Mouse (Mus musculus) layer of hippocampus, adult 2 months (tissue): ENCODE measurements around the gene Ess2. TPM values are rescaled to one million over a fixed set of nuclear protein-coding genes. Genes with fewer than 3 reads are reported as not detected.

Experiments
- DNase-seq, 2 experiments: peaks; one replicate each; pipeline ENCODE4 v3.0.0; 2022; ENCODE audit warnings: low spot score in 2 of 2
- H3K27ac ChIP-seq: fragments of 200-600 bp; 2 replicates; pipeline ENCODE4 v1.8.1; 2022
- H3K4me3 ChIP-seq: fragments of 200-600 bp; 2 replicates; pipeline ENCODE4 v1.8.1; 2022; ENCODE audit warnings: mild to moderate bottlenecking
- CTCF ChIP-seq: fragments of 200-600 bp; conservative IDR thresholded peaks from 2 replicates; pipeline ENCODE4 v1.8.1; 2022; ENCODE audit warnings: antibody characterized with exemption, mild to moderate bottlenecking, moderate library complexity
- total RNA-seq, 2 experiments: library from RNA; stranded (reverse); gene quantifications; 2 replicates each; pipeline ENCODE4 v1.2.3; 2021

The Ess2 gene
- total RNA-seq, 2 experiments from 2014 or later: 33.1 to 33.3 TPM

DNA sequence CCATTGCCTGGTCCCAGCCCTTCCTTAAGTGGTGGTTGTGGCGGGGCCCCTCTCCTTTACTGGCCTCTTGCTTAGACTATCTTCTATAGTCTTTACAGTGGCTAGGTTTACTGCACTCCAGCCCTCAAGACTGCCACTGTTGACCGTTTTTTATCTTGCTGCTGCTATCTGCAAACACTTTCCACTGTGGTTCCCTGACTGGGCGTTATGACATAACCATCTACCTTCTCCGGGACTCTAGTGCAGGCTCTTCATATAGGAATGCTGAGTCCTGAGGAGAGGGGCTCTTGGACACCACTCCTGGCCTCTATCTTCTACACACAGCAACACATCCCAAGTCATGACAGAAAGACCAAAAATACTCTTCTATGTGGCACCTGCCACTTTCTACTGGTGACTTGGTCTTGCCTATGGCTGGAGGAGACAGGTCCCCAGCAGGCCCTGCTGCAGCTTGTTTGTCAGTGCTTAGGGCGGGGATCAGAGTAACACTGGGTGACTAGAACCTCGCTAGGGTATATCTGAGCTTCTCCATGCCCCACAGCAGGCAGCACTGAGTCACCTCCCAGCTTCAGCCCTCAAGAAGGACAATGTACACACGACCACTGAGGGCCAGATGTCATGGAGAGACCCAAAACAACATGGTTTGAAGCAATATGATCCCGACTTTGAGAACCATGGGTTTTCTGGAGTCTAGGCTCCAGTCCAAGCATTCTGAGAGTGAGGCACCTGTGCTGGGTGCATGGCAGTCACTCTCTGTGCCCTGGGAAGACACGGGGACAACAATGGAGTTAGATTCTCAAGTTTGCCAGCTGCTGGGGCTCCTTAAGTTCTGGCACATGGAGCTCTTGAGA is 22.7 kb upstream of the Ess2 start:
- DNase-seq: no peak
- Histone ChIP-seq H3K27ac (no peak overlapping the region), H3K4me3 (no peak overlapping the region)
- TF ChIP-seq CTCF: no peak

- TF ChIP-seq CTCF: no peak
- no peak overlapping the region for H3K4me3 ChIP-seq
- DNase-seq: no peak
- no peak overlapping the region for H3K27ac ChIP-seq
Observed at GRCm38 (mm10) chr16:17931906-17932460, 20.8 kb upstream of the Ess2 start.

DNA sequence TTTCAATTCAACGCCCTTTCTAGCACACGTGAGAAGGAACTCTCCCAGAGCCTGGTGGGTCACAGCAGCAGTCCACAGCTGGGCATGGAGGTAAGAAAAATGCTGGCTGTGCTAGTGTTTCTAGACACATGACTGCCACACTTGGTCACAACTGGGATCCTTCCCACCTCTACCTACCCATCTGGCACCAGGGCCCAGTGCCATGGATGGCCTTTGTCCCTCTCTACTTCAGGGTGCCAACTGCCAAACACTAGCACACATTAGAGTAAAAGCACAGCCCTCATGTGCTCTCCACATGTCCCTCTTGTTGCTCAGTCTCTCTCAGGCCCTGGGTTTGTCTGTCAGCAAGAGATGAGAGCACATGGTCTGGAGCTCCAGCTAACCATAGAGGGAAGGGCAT is 18.5 kb upstream of the Ess2 start:
- H3K4me3 ChIP-seq: no peak overlapping the region
- no peak for DNase-seq
- no peak overlapping the region for H3K27ac ChIP-seq
- no peak for TF ChIP-seq CTCF

DNA sequence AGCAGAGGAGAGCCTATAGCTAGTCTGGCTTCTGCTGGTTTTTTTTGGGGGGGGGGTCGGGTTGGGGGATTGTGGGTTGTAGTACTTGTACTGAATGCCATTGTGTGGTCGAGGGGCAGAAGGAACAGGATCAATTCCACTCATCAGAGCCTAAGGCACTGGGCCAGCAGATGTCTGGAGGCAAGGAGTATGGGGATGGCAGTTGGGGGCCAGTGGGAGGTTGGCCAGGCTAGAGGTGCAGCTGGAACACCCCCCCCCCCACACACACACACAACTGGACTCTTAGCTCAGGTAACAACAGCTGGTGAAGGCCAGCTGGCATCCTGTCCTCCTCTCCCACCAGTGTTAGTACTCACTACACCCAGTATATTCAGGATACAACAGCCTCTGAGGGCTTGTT is 18.1 kb upstream of the Ess2 start:
- Histone ChIP-seq H3K4me3 (no peak overlapping the region), H3K27ac (peak overlapping the region; percentile 93; the same call in 1 of the 2 replicates)
- DNase-seq: no peak
- TF ChIP-seq CTCF: no peak

DNA sequence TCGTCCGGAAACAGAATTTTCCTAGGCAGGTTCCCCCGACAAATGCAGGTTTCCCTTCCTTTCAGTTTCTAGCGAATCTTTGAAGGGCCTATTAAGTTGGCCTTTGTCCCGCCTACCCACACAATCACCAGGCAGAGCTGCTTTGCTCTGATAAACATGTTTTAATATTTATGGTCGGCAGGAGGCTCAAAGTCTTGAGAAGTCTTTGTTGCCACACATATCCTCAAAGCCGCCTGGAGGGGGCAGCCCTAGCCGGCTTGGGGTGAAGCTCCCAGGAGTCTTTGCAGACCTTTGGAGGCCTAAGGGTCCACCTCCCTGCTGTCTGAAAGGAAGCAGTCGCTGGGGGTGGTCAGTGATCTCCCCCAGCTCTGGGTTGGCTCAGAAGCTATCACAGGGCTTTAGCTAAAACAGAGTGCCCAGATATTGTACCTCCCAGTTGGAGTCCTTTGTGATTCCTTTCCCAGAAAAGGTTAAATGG is 17.5 kb upstream of the Ess2 start:
- peak overlapping the region; percentile 93 for H3K27ac ChIP-seq
- peak; percentile 84 for TF ChIP-seq CTCF
- peak overlapping the region; percentile 95 for H3K4me3 ChIP-seq
- DNase-seq: peak; percentile 50 to 63

GRCm38 (mm10) chr16:17928087-17928580 is 17.0 kb upstream of the Ess2 start, which contains the start of gene Slc25a1:
TSS of gene Slc25a1 (minus strand) at chr16:17928219.
- H3K27ac ChIP-seq: peak within 1 kb of the TSS; percentile 93
- H3K4me3 ChIP-seq: peak within 1 kb of the TSS; percentile 95
- no peak for TF ChIP-seq CTCF
- peak; percentile 78 to 82 for DNase-seq

DNA sequence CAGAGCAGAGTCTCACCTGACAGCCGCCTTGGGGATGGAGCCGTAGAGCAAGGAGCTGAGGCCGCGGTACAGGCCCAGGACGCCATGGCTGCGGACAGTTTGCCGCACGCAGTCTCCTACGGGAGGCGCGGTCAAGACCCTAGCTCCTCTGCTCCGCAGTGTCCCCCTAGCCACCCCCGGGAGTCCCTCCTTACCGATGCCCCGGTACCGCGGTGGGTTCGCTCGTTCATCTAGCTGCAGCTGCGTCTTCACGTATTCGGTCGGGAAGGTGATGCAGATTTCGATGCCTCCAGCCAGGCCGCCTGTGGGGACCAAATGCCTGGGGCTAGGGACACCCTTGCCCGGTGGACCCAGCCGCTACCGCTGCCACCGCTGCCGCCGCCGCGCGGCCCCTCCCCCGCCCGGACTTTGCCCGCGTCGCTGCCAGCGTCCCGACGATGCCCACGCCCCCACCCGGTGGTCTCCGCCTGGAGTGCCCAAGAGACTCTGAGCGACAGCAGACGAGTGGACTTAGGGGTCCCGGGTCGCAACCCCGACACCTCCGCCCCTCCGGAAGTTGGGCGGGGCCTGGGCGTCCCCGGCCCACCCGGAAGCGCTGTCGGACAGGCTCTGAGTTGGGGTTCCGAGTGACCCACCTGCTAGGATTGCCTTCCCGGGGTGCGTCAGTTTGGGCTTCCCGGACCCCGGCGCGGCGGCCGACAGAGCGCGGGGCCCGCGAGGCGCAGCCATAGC is 16.4 kb upstream of the Ess2 start:
- DNase-seq: no peak
- no peak for TF ChIP-seq CTCF
- Histone ChIP-seq H3K4me3 (peak overlapping the region; percentile 95), H3K27ac (peak overlapping the region; percentile 93)

- peak overlapping the region; percentile 87 for H3K4me3 ChIP-seq
- TF ChIP-seq CTCF: no peak
- peak overlapping the region; percentile 91 for H3K27ac ChIP-seq
- no peak for DNase-seq
Observed at GRCm38 (mm10) chr16:17922163-17922538, 11.0 kb upstream of the Ess2 start.

DNA sequence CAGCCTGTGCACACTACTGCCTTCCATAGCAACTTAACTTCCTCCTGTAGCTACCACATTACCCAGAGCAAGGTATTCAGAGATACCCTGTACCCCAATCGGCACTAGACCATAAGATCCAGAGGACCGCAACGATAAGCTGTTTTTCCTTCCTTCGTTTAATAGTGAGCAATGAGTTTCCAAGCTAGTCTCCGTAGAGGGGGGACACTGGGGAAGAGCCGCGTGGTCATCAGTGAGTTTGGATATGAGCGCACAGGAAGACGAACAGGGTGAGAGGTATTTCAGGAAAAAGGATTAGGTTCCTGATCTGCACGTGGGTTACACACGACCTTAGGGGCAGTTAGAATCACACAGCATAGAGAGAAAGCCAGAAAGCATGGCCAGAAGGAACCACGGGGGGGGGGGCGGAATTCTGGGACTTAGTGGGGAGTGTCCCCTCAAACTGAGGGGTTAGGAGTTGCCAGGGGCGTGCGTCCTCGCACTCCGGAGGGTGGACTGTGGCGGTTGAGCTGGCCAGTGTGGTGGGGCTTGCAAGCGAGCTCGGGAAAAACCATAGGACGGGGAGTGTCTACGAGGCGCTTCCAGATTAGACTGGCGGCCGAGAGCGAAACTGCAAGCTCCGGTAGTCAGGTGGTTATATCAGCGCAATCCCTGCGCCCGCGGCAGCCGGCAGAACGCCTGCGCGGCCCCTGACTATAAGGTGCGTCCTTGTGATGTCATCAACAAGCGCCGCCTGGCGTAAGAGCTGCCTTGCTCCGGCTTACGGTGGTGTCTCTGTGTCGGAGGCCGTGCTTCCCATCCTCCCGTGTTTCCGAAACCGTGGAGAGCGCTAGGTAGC is 10.4 kb upstream of the Ess2 start:
- peak overlapping the region; percentile 87 for H3K4me3 ChIP-seq
- TF ChIP-seq CTCF: peak; percentile 86
- peak overlapping the region; percentile 91 for H3K27ac ChIP-seq
- DNase-seq: peak; percentile 95 to 97

DNA sequence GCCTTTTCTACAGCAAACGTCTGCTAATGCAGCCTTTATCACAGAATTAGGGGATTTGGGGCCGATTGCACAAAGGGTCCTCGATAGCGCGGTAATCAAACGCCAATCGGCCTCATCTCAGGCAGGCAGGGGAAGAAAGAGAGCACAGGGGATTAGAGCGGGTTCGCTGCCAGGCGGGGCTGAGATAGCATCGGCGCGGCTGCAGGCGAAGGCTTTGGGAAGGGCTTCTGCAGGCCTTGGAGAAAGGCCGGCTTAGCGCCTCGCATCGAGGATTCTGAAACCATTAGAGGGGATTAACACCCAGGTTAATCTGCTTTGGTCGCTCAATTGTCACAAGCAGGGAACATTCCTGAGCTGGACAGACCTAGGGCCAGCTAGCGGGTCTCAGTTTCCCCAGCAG is 9.4 kb upstream of the Ess2 start:
- H3K4me3 ChIP-seq: no peak overlapping the region
- no peak for TF ChIP-seq CTCF
- no peak for DNase-seq
- H3K27ac ChIP-seq: no peak overlapping the region

- peak within 1 kb of the TSS; percentile 16 for H3K4me3 ChIP-seq
- DNase-seq: no peak
- TF ChIP-seq CTCF: no peak
- no peak within 1 kb of the TSS for H3K27ac ChIP-seq
Observed at GRCm38 (mm10) chr16:17914307-17915249, 3.4 kb upstream of the Ess2 start, which contains the start of gene Gsc2. TSS of gene Gsc2 (minus strand) at chr16:17915059.
